In genomic region chr5:124006082-124006873, GRCm38 (mm10) we compare ENCODE assay signal across 9 mouse cellular contexts. TPM values are rescaled to one million over a fixed set of nuclear protein-coding genes. Genes with fewer than 3 reads are reported as not detected.
A peak's percentile ranks its signal among the peaks of the same experiment; 100 is the strongest.
DNase-seq lines count a peak whose midpoint lies in the region; ATAC-seq and TF ChIP-seq lines count a peak whose summit lies in the region.
"Had no signal": no experiment of that assay in that cellular context is flagged by ENCODE, and none has a peak within 500 bp of the region (broad histone marks: within the 10 kb centered on the region; RNA-seq: fewer than 3 reads in every experiment).

No protein-coding gene starts in this region.

- WGBS in forebrain, embryonic 16.5 days: 87% methylated on average over 26 of the region's 26 CpGs
- WGBS in forebrain, embryonic 14.5 days: 91% methylated on average over 26 of the region's 26 CpGs
- 84% methylated on average over 26 of the region's 26 CpGs for WGBS in kidney, embryonic 16.5 days
- WGBS in hindbrain, postnatal 0 days: 66% methylated on average over 26 of the region's 26 CpGs

- H3K4me3 ChIP-seq in forebrain, embryonic 16.5 days (replicated peaks; ENCODE audit: low read length): no peak overlapping the region
- no peak overlapping the region for H3K4me3 ChIP-seq in forebrain, embryonic 14.5 days (ENCODE audit: low read depth, low read length)
- H3K4me3 ChIP-seq in kidney, embryonic 16.5 days (ENCODE audit: low read length): no peak overlapping the region
- H3K4me3 ChIP-seq in hindbrain, postnatal 0 days (ENCODE audit: low read length): no peak overlapping the region
- H3K4me3 ChIP-seq: heart, embryonic 13.5 days; limb, embryonic 15.5 days had no signal

- no peak for TF ChIP-seq CTCF in hindbrain, postnatal 0 days (IDR thresholded peaks at IDR 0.05; ENCODE audit: low read depth)

- DNase-seq in forebrain, embryonic 14.5 days (ENCODE audit: low spot score): no peak
- DNase-seq in kidney, postnatal 10 days: no peak
- DNase-seq in NIH3T3 (ENCODE audit: low read depth): peak; percentile 57
- DNase-seq in hindbrain, postnatal 0 days (ENCODE audit: low spot score): no peak
- no peak for DNase-seq in layer of hippocampus, postnatal 10 days (ENCODE audit: low spot score in 2 of 2)

- no peaks in the 10 kb centered on the region for H3K9me3 ChIP-seq in forebrain, embryonic 16.5 days (ENCODE audit: control insufficient read depth, low read length)
- H3K9me3 ChIP-seq in forebrain, embryonic 14.5 days (replicated peaks; ENCODE audit: control insufficient read depth, low read length): no peaks in the 10 kb centered on the region
- H3K9me3 ChIP-seq in kidney, embryonic 16.5 days (ENCODE audit: low read length): no peaks in the 10 kb centered on the region
- H3K9me3 ChIP-seq in hindbrain, postnatal 0 days (ENCODE audit: low read length): no peaks in the 10 kb centered on the region
- H3K9me3 ChIP-seq: heart, embryonic 13.5 days; limb, embryonic 15.5 days had no signal

- H3K4me1 ChIP-seq in forebrain, embryonic 16.5 days (replicated peaks; ENCODE audit: control insufficient read depth, insufficient read depth, low read length): peaks cover 13% of the 10 kb centered on the region
- H3K4me1 ChIP-seq in forebrain, embryonic 14.5 days (ENCODE audit: control insufficient read depth, insufficient read depth, low read length): peaks cover 10% of the 10 kb centered on the region
- peaks cover 27% of the 10 kb centered on the region for H3K4me1 ChIP-seq in kidney, embryonic 16.5 days (ENCODE audit: insufficient read depth, low read length)
- peaks cover 17% of the 10 kb centered on the region; the same call in 1 of the 2 replicates for H3K4me1 ChIP-seq in hindbrain, postnatal 0 days (ENCODE audit: insufficient read depth, low read length)

- no peak overlapping the region for H3K4me2 ChIP-seq in forebrain, embryonic 16.5 days (ENCODE audit: low read length)
- no peak overlapping the region for H3K4me2 ChIP-seq in forebrain, embryonic 14.5 days (ENCODE audit: low read length)
- no peak overlapping the region for H3K4me2 ChIP-seq in kidney, embryonic 16.5 days (replicated peaks; ENCODE audit: low read depth, low read length)
- H3K4me2 ChIP-seq in hindbrain, postnatal 0 days (ENCODE audit: low read depth, low read length): no peak overlapping the region
- H3K4me2 ChIP-seq: heart, embryonic 13.5 days; limb, embryonic 15.5 days had no signal

- H3K27me3 ChIP-seq in forebrain, embryonic 16.5 days (replicated peaks; ENCODE audit: control insufficient read depth, insufficient read depth, low read length): no peaks in the 10 kb centered on the region
- H3K27me3 ChIP-seq in forebrain, embryonic 14.5 days (replicated peaks; ENCODE audit: control insufficient read depth, insufficient read depth, low read length): no peaks in the 10 kb centered on the region
- H3K27me3 ChIP-seq in kidney, embryonic 16.5 days (ENCODE audit: insufficient read depth, low read length): no peaks in the 10 kb centered on the region
- H3K27me3 ChIP-seq in hindbrain, postnatal 0 days (ENCODE audit: insufficient read depth, low read length): no peaks in the 10 kb centered on the region
- H3K27me3 ChIP-seq: heart, embryonic 13.5 days; limb, embryonic 15.5 days had no signal

- H3K27ac ChIP-seq in forebrain, embryonic 16.5 days (ENCODE audit: low read length): peak overlapping the region; percentile 39; the same call in 1 of the 2 replicates
- no peak overlapping the region; the same call in 1 of the 2 replicates for H3K27ac ChIP-seq in forebrain, embryonic 14.5 days (ENCODE audit: low read depth, low read length)
- peak overlapping the region; percentile 56 for H3K27ac ChIP-seq in kidney, embryonic 16.5 days (ENCODE audit: low read length)
- peak overlapping the region; percentile 54 for H3K27ac ChIP-seq in hindbrain, postnatal 0 days
- H3K27ac ChIP-seq: limb, embryonic 15.5 days had no signal

- H3K36me3 ChIP-seq in forebrain, embryonic 16.5 days (ENCODE audit: control insufficient read depth, insufficient read depth): peaks cover 38% of the 10 kb centered on the region
- H3K36me3 ChIP-seq in forebrain, embryonic 14.5 days (ENCODE audit: control insufficient read depth, insufficient read depth, low read length): peaks cover 85% of the 10 kb centered on the region
- peaks cover 56% of the 10 kb centered on the region for H3K36me3 ChIP-seq in kidney, embryonic 16.5 days (ENCODE audit: insufficient read depth, low read length)
- H3K36me3 ChIP-seq in hindbrain, postnatal 0 days (ENCODE audit: insufficient read depth, low read length): peaks cover 59% of the 10 kb centered on the region

- ATAC-seq in forebrain, embryonic 16.5 days: no peak
- no peak for ATAC-seq in forebrain, embryonic 14.5 days
- no peak for ATAC-seq in kidney, embryonic 16.5 days (ENCODE audit: low FRiP score, low TSS enrichment)
- no peak for ATAC-seq in hindbrain, postnatal 0 days

- no peak overlapping the region for H3K9ac ChIP-seq in forebrain, embryonic 16.5 days (replicated peaks; ENCODE audit: low read depth, low read length)
- no peak overlapping the region for H3K9ac ChIP-seq in forebrain, embryonic 14.5 days (ENCODE audit: low read length)
- no peak overlapping the region for H3K9ac ChIP-seq in kidney, embryonic 16.5 days (replicated peaks; ENCODE audit: low read length)
- no peak overlapping the region for H3K9ac ChIP-seq in hindbrain, postnatal 0 days (replicated peaks; ENCODE audit: low read length)
- H3K9ac ChIP-seq: heart, embryonic 13.5 days; limb, embryonic 15.5 days had no signal

RNA-seq across cellular contexts. Expression of gene Vps37b, which starts 25.8 kb away (rescaled TPM):
- polyA plus RNA-seq in forebrain, embryonic 16.5 days (2015; fragmentation: Nextera tagmentation; extraction: Ambion mirVana): 104 and 112 TPM in 2 replicates
- polyA plus RNA-seq in forebrain, embryonic 14.5 days (2014; fragmentation: Nextera tagmentation; extraction: Ambion mirVana): 70.5 and 86.6 TPM in 2 replicates
- 40.8 and 41.8 TPM in 2 replicates for polyA plus RNA-seq in kidney, embryonic 16.5 days (2015; fragmentation: Nextera tagmentation; extraction: Ambion mirVana)
- total RNA-seq in hindbrain, postnatal 0 days (2014; rRNA removed): 104 and 110 TPM in 2 replicates
- polyA plus RNA-seq in hindbrain, postnatal 0 days (2015; fragmentation: Nextera tagmentation; extraction: Ambion mirVana): 94.0 and 95.1 TPM in 2 replicates
- 10 to 100 TPM; 38.4 to 41.6 TPM for total RNA-seq in layer of hippocampus, postnatal 10 days (2021)

RNA-seq across cellular contexts. Expression of gene Hip1r, which starts 32.9 kb away (rescaled TPM):
- polyA plus RNA-seq in forebrain, embryonic 16.5 days (2015; fragmentation: Nextera tagmentation; extraction: Ambion mirVana): 33.3 and 35.7 TPM in 2 replicates
- polyA plus RNA-seq in forebrain, embryonic 14.5 days (2014; fragmentation: Nextera tagmentation; extraction: Ambion mirVana): 12.4 and 27.1 TPM in 2 replicates
- 23.1 and 25.6 TPM in 2 replicates for polyA plus RNA-seq in kidney, embryonic 16.5 days (2015; fragmentation: Nextera tagmentation; extraction: Ambion mirVana)
- 46.9 and 65.5 TPM in 2 replicates for total RNA-seq in hindbrain, postnatal 0 days (2014; rRNA removed)
- polyA plus RNA-seq in hindbrain, postnatal 0 days (2015; fragmentation: Nextera tagmentation; extraction: Ambion mirVana): 32.6 and 33.9 TPM in 2 replicates
- total RNA-seq in layer of hippocampus, postnatal 10 days (2021): 10 to 100 TPM; 63.7 to 70.1 TPM
